Mouse (Mus musculus) layer of hippocampus, postnatal 14 days (tissue): ENCODE data around the gene Rasgrp3. TPM values are rescaled to one million over a fixed set of nuclear protein-coding genes. Genes with fewer than 3 reads are reported as not detected.
A peak's percentile ranks its signal among the peaks of the same experiment; 100 is the strongest.

Source experiments
- DNase-seq, 2 experiments: peaks; one replicate each; pipeline ENCODE4 v3.0.0; 2021 to 2022; ENCODE audit warnings: low spot score in 2 of 2, mixed read lengths in 1 of 2
- total RNA-seq, 2 experiments: library from RNA; stranded (reverse); gene quantifications; 2 replicates each; pipeline ENCODE4 v1.2.3; 2021

Rasgrp3 gene
- total RNA-seq, 2 experiments from 2014 or later = 11.4 to 11.7 TPM

GRCm38 (mm10) chr17:75536396-75537049 is 100.8 kb downstream of the Rasgrp3 start:
- DNase-seq = peak in 1 of 2 experiments; percentile 56

- DNase-seq = no peak
These were observed 101.4 kb downstream of the Rasgrp3 start for GRCm38 (mm10) chr17:75537050-75537445.

DNA sequence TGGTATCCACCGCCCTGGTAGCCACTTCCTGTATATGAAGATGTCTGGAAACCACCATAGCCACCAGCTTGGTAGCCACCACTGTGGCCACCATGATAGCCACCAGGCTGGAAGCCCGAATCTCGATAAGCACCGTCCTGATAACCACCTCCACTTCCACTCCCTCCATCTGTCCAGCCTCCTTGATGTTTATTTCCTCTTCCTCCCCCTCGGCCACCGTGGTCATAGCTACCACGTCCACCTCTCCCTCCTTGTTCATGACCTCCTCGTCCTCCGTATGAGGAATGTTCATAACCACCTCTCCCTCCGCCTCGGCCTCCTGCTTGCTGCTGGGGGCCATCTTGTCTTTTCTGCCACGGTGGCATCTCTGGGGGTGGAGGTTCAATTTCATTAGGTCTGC is 102.7 kb downstream of the Rasgrp3 start:
- DNase-seq = no peak

DNA sequence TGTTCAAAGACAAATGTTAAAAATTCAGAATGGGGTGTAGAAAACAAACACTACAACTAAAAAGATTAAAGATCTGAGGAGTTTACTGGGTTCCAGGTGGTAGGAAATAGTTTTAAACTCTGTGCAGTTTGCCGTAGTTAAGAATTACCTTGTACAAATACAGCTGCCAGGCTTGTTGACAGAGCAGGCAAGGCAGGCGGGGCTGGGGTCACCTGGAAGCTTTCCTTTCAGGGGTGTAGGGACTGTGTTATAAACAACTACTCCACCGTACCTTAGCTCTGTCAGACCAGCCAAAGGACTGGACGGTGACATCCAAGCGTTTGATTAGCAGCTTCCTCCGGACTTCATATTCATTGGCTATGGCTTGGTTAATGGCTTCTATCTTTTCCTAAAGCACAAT is 103.4 kb downstream of the Rasgrp3 start:
- DNase-seq = no peak

GRCm38 (mm10) chr17:75539841-75540240 is 104.1 kb downstream of the Rasgrp3 start:
- DNase-seq = no peak

DNA sequence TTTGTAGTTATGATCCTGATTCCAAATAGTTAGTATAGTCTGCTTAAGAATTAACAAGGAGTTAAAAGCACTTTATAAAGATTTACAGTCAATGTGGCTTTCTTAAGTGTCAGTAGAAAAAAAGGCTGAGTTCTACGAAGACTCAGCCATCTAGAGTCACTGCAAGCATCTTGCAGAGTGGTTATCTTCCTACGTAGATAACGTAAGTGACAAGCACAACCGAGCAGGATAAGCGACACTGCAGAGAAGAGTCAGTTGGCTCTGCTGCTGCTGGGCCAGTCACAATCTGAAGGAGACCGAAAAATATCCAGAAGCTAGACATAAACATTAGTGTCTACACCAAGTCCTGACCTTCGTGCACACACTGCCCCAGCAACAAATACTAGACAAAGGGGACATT is 107.7 kb downstream of the Rasgrp3 start:
- DNase-seq = no peak

- no peak for DNase-seq
These were observed 108.6 kb downstream of the Rasgrp3 start for GRCm38 (mm10) chr17:75544262-75544661.

DNA sequence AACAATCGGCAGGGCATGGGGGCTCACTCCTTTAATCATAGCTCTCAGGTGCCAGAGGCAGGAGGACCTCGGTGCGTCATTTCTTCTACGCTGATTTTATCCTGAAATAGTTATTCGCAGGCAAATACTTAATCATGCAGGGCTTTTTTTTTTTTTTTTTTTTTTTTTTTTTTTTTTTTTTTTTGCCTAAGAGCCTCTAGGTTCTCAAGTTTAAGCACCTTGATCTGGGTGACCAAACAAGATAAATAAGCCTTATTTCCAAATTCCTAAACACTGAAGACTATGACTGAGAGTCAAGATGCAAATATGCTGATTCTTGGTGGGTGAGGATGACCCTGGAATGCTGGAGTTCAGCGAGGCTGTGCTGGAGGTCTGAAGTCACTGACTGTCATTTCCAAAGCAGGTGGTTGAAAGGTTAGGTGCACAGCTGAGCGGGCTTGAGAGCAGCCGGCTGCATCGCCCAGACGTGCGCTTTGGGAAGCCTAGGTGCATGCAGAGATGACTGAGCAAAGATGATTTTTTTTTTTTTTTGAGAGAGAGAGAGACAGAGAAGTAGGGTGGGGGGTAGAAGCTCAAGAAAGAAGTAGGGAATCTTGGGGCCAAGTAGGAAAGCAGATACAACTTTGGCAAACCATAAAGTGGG is 115.2 kb downstream of the Rasgrp3 start:
- no peak for DNase-seq

DNA sequence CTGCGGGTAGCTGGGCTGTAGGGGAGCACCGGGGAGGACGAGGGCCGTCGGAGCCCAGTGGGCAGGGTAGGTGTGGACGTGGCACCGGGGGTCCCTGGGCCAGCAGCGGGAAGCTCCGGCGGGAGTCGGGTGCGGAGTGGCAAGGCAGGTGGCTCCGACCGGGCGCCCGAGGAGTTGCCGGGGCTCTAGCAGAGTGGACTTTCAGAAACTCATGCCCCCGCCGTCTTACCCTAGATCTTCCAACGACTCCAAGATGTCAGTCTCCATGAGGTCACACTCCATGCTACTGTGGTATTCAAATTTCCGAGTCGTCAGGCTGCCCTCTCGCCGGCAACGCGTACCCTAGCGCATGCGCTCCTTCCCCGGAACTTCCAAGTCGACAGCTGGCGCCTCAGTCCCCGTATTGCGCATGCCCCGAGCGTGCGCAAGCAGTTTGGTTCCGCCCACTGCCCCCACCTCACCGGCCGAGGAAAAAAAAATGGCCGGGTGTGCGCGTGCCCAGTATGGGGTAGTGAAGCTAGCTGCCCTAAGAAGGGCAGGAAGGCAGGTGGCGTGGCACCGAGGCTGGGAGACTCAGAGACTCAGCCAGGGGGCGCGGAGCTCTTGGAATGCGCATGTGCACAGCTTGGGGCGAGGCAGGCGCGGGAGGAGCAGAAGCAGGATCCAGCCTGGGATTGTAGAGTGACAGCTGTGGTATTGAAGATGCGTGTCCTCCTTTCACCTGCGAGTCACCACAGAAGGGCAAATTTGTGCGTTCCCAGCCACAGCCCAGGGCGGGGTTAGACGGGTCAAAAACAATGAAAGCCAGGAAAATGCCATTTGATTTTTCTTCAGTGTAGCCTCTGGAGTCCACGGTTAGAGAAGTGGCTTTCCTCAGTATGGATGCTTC is 116.1 kb downstream of the Rasgrp3 start, which contains the start of gene Fam98a:
Gene Fam98a (minus strand): TSS at position 435 of the 889 bp plus-strand sequence.
- DNase-seq = peak; percentile 95 to 98

GRCm38 (mm10) chr17:75557031-75557430 is 121.3 kb downstream of the Rasgrp3 start:
- DNase-seq = no peak

DNA sequence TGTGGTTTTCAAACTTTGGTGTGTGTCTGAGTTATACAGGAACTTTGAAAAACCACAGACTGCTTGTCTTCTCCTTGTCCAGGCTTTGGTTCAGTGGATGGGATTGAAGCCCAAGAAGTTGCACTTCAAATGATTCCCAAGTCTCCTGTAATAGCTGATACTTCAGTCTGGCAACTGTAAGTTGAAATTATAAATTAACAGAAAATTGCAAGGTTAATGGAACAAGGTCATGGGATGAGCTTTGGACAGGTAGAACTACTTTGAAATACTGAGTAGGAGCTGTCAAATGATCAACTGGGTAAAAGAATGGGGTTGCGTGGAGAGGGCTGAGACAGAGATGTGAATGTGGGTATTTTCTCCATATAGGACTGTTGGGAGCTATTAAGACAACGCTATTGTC is 122.3 kb downstream of the Rasgrp3 start:
- no peak for DNase-seq

- DNase-seq = no peak
These were observed 139.9 kb downstream of the Rasgrp3 start for GRCm38 (mm10) chr17:75575608-75576007.

Other genes starting within 250 kb of the Rasgrp3 start
- gene Fam98a, start 116.0 kb downstream of the Rasgrp3 start, total RNA-seq = 10 to 100 TPM; 47.4 to 49.8 TPM